Mouse (Mus musculus): ENCODE results near the gene Phactr1.

DNA sequence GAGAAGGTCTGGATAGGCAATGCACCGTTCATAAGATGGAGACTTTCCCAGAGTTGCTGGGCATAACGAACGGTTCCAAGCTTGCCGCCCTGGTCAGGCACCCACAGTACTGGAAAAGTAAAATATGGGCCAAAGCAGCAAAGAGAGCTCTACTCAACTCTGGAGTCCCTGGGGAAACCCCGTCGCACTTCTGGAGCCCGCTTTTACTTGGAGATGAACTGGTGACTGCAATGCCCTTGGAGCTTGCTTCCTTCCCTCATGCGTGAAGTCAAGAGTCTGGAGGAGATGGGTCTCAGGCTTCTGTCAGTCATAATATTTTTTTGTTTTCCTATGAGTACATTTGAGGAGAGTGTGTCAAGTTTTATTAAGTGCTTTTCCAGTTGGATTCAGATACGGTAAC is 302.2 kb downstream of the Phactr1 start:
- TF ChIP-seq CTCF (IDR thresholded peaks at IDR 0.05; ENCODE audit: low read depth, low read length) (no peak), POLR2A (IDR thresholded peaks at IDR 0.05; ENCODE audit: extremely low read depth, insufficient read depth, low read length) (no peak)
